Mouse (Mus musculus) midbrain, postnatal 0 days (tissue): ENCODE data around the gene Paqr7. TPM values are rescaled to one million over a fixed set of nuclear protein-coding genes. Genes with fewer than 3 reads are reported as not detected.

ENCODE experiments used
- ATAC-seq: fragments of 200-750 bp; cut with Nextera tagmentation; 2 replicates; pipeline ENCODE4 v1.8.0; 2017; ENCODE audit warnings: moderate number of reproducible peaks, mild to moderate bottlenecking, moderate TSS enrichment, moderate library complexity; ENCODE audit not compliant: low FRiP score
- DNase-seq: peaks from one replicate; pipeline ENCODE4 v3.0.0-alpha.2; 2015; ENCODE audit warnings: low spot score
- H3K27ac ChIP-seq: fragments of 300-500 bp; sonication (generic); 2 replicates; pipeline ENCODE4 v1.5.1; 2014; ENCODE audit warnings: low read depth, mild to moderate bottlenecking, low read length, mixed read lengths
- H3K27me3 ChIP-seq: fragments of 300-500 bp; sonication (generic); 2 replicates; pipeline ENCODE4 v1.6.1; 2014; ENCODE audit warnings: low read length, control low read depth, mixed read lengths; ENCODE audit not compliant: insufficient read depth
- H3K36me3 ChIP-seq: fragments of 300-500 bp; sonication (generic); 2 replicates; pipeline ENCODE4 v1.6.1; 2014; ENCODE audit warnings: low read length, control low read depth, mixed read lengths; ENCODE audit not compliant: insufficient read depth
- H3K4me1 ChIP-seq: fragments of 300-500 bp; sonication (generic); 2 replicates; pipeline ENCODE4 v1.6.1; 2014; ENCODE audit warnings: mild to moderate bottlenecking, control low read depth, antibody characterized with exemption, low read length, mixed read lengths; ENCODE audit not compliant: insufficient read depth
- H3K4me2 ChIP-seq: fragments of 300-500 bp; sonication (generic); 2 replicates; pipeline ENCODE4 v1.6.1; 2014; ENCODE audit warnings: low read depth, mild to moderate bottlenecking, low read length, mixed read lengths; ENCODE audit not compliant: poor library complexity, severe bottlenecking
- H3K4me3 ChIP-seq: fragments of 300-500 bp; sonication (generic); 2 replicates; pipeline ENCODE4 v1.5.1; 2014; ENCODE audit warnings: low read depth, mild to moderate bottlenecking, low read length, moderate library complexity
- H3K9ac ChIP-seq: fragments of 300-500 bp; sonication (generic); replicated peaks from 2 replicates; pipeline ENCODE4 v1.6.1; 2014; ENCODE audit warnings: mild to moderate bottlenecking, low read length, moderate library complexity, mixed read lengths; ENCODE audit not compliant: poor library complexity, severe bottlenecking
- H3K9me3 ChIP-seq: fragments of 300-500 bp; sonication (generic); 2 replicates; pipeline ENCODE4 v1.6.1; 2016; ENCODE audit warnings: low read length, control low read depth
- CTCF ChIP-seq: IDR thresholded peaks from 2 replicates; pipeline ENCODE4 v1.5.1; 2016; ENCODE audit warnings: antibody characterized with exemption, mild to moderate bottlenecking
- WGBS: fragments of 180-500 bp; shearing (Covaris S2); extraction: QIAGEN DNeasy Blood & Tissue Kit; methylation state at CpG from one replicate; pipeline ENCODE4 v1.1.7; 2014; 5-methylcytosine and 5-hydroxymethylcytosine counted together
- microRNA-seq: library from miRNA; unstranded; fragments of <30 nt; microRNA quantifications from one replicate; pipeline ENCODE4, GENCODE M21; 2016; ENCODE audit warnings: borderline number of aligned reads
- polyA plus RNA-seq: library from polyadenylated mRNA; unstranded; fragments of >200 nt; fragmentation: Nextera tagmentation; extraction: Ambion mirVana; gene quantifications from 2 replicates; pipeline ENCODE4 v1.2.1, GENCODE M21; 2015
- total RNA-seq: library from RNA; depleted of rRNA; stranded (reverse); fragments of >200 nt; gene quantifications from 2 replicates; pipeline ENCODE4 v1.2.3, GENCODE M21; 2014; rRNA removed

Paqr7 gene
- total and polyA plus RNA-seq, 2 experiments from 2014 or later: 38.9 to 97.8 TPM

- Histone ChIP-seq H3K27ac (no peak overlapping the region), H3K4me1 (peaks cover 4% of the 10 kb centered on the region; the same call in 1 of the 2 replicates), H3K9me3 (no peaks in the 10 kb centered on the region), H3K4me2 (no peak overlapping the region), H3K9ac (no peak overlapping the region), H3K36me3 (no peaks in the 10 kb centered on the region; the same call in 1 of the 2 replicates), H3K27me3 (no peaks in the 10 kb centered on the region), H3K4me3 (no peak overlapping the region)
- WGBS: 52% methylated on average over 9 of the region's 9 CpGs
- no peak for ATAC-seq
- no peak for DNase-seq
- TF ChIP-seq CTCF: no peak
Observed at GRCm38 (mm10) chr4:134558570-134559113, 62.1 kb downstream of the Paqr7 start.

GRCm38 (mm10) chr4:134559154-134559553, 62.7 kb downstream of the Paqr7 start:
- no peak overlapping the region for H3K27ac ChIP-seq
- 81% methylated on average over 7 of the region's 7 CpGs for WGBS
- no peak overlapping the region for H3K9ac ChIP-seq
- H3K4me1 ChIP-seq: peaks cover 4% of the 10 kb centered on the region; the same call in 1 of the 2 replicates
- no peak for TF ChIP-seq CTCF
- DNase-seq (no peak), ATAC-seq (no peak)
- H3K4me2 ChIP-seq: no peak overlapping the region
- H3K36me3 ChIP-seq: no peaks in the 10 kb centered on the region; the same call in 1 of the 2 replicates
- no peaks in the 10 kb centered on the region for H3K27me3 ChIP-seq
- no peak overlapping the region for H3K4me3 ChIP-seq
- H3K9me3 ChIP-seq: no peaks in the 10 kb centered on the region

Small RNA genes lying within 50 kb of the gene (microRNA-seq; reads per million reads assigned to microRNA genes)
- not detected for gene Gm23634

Other genes with a start within 250 kb of the Paqr7 start
- gene Gm30191, start 249.8 kb upstream of the Paqr7 start, total RNA-seq: not detected in 2 replicates
- 0.37 and 0.42 TPM in 2 replicates for gene Gm30191, start 249.8 kb upstream of the Paqr7 start, polyA plus RNA-seq
- gene Grrp1, start 242.6 kb upstream of the Paqr7 start, total RNA-seq: 18.0 and 27.1 TPM in 2 replicates
- gene Grrp1, start 242.6 kb upstream of the Paqr7 start, polyA plus RNA-seq: 15.7 and 17.8 TPM in 2 replicates
- gene Pdik1l, start 208.8 kb upstream of the Paqr7 start, total RNA-seq: 44.8 and 49.7 TPM in 2 replicates
- 27.6 and 30.8 TPM in 2 replicates for gene Pdik1l, start 208.8 kb upstream of the Paqr7 start, polyA plus RNA-seq
- gene Trim63, start 181.6 kb upstream of the Paqr7 start, total RNA-seq: 1.5 and 2.0 TPM in 2 replicates
- 0.49 and 0.73 TPM in 2 replicates for gene Trim63, start 181.6 kb upstream of the Paqr7 start, polyA plus RNA-seq
- gene Slc30a2, start 153.5 kb upstream of the Paqr7 start, total RNA-seq: not detected in 2 replicates
- gene Slc30a2, start 153.5 kb upstream of the Paqr7 start, polyA plus RNA-seq: 0.17 and 0.21 TPM in 2 replicates
- gene Extl1, start 112.8 kb upstream of the Paqr7 start, total RNA-seq: 2.1 and 2.2 TPM in 2 replicates
- gene Extl1, start 112.8 kb upstream of the Paqr7 start, polyA plus RNA-seq: 0.79 and 1.2 TPM in 2 replicates
- gene Pafah2, start 100.4 kb upstream of the Paqr7 start, total RNA-seq: 8.3 and 11.6 TPM in 2 replicates
- gene Pafah2, start 100.4 kb upstream of the Paqr7 start, polyA plus RNA-seq: 5.7 and 6.7 TPM in 2 replicates
- 1,269 and 1,609 TPM in 2 replicates for gene Stmn1, start 28.4 kb upstream of the Paqr7 start, total RNA-seq
- 6,261 and 6,359 TPM in 2 replicates for gene Stmn1, start 28.4 kb upstream of the Paqr7 start, polyA plus RNA-seq
- 1.5 and 2.0 TPM in 2 replicates for gene Aunip, start 14.3 kb downstream of the Paqr7 start, total RNA-seq
- gene Aunip, start 14.3 kb downstream of the Paqr7 start, polyA plus RNA-seq: 0.91 and 1.3 TPM in 2 replicates
- gene Mtfr1l, start 38.7 kb downstream of the Paqr7 start, total RNA-seq: 135 and 167 TPM in 2 replicates
- 191 and 196 TPM in 2 replicates for gene Mtfr1l, start 38.7 kb downstream of the Paqr7 start, polyA plus RNA-seq
- gene Selenon, start 55.5 kb downstream of the Paqr7 start, total RNA-seq: 22.8 and 26.1 TPM in 2 replicates
- gene Selenon, start 55.5 kb downstream of the Paqr7 start, polyA plus RNA-seq: 9.1 and 9.4 TPM in 2 replicates
- gene Man1c1, start 207.6 kb downstream of the Paqr7 start, total RNA-seq: 17.1 and 28.7 TPM in 2 replicates
- gene Man1c1, start 207.6 kb downstream of the Paqr7 start, polyA plus RNA-seq: 2.7 and 3.4 TPM in 2 replicates